Mouse (Mus musculus) heart, embryonic 14.5 days (tissue): ENCODE measurements around the gene Cavin1. TPM values are rescaled to one million over a fixed set of nuclear protein-coding genes. Genes with fewer than 3 reads are reported as not detected.
"Not testable (repeated sequence)": the region's sequence is repeated elsewhere in the genome, so short reads cannot be mapped to it uniquely, and the experiment has no call there.

ENCODE experiments used
- ATAC-seq: fragments of 200-750 bp; cut with Nextera tagmentation; 2 replicates; pipeline ENCODE4 v1.8.0; 2017; ENCODE audit warnings: low read depth, moderate TSS enrichment; ENCODE audit not compliant: insufficient number of reproducible peaks, insufficient read depth, low FRiP score
- H3K27ac ChIP-seq, 2 experiments: fragments of 200-500 bp in 1 of 2; fragments of 300-500 bp in 1 of 2; sonication (generic) in 1 of 2; replicated peaks in 1 of 2; 2 replicates each; pipeline ENCODE4 v1.5.1; 2012 to 2014; ENCODE audit warnings: low read depth in 2 of 2, low read length in 2 of 2, control low read depth in 1 of 2, mild to moderate bottlenecking in 1 of 2, mixed read lengths in 1 of 2; ENCODE audit not compliant: control insufficient read depth in 1 of 2, insufficient read depth in 1 of 2
- H3K27me3 ChIP-seq: fragments of 300-500 bp; sonication (generic); 2 replicates; pipeline ENCODE4 v1.6.1; 2014; ENCODE audit warnings: mild to moderate bottlenecking, low read length, control low read depth; ENCODE audit not compliant: control insufficient read depth, insufficient read depth
- H3K36me3 ChIP-seq: fragments of 300-500 bp; sonication (generic); 2 replicates; pipeline ENCODE4 v1.6.1; 2014; ENCODE audit warnings: mild to moderate bottlenecking, control low read depth, low read length, mixed read lengths; ENCODE audit not compliant: control insufficient read depth, insufficient read depth
- H3K4me1 ChIP-seq, 2 experiments: fragments of 200-500 bp in 1 of 2; fragments of 300-500 bp in 1 of 2; sonication (generic) in 1 of 2; 2 replicates each; pipeline ENCODE4 v1.6.1; 2012 to 2014; ENCODE audit warnings: low read length in 2 of 2, control low read depth in 1 of 2, mixed read lengths in 1 of 2; ENCODE audit not compliant: control insufficient read depth in 2 of 2, insufficient read depth in 2 of 2
- H3K4me2 ChIP-seq: fragments of 300-500 bp; sonication (generic); 2 replicates; pipeline ENCODE4 v1.6.1; 2014; ENCODE audit warnings: mild to moderate bottlenecking, low read length
- H3K4me3 ChIP-seq, 2 experiments: fragments of 200-500 bp in 1 of 2; fragments of 300-500 bp in 1 of 2; sonication (generic) in 1 of 2; 2 replicates each; pipeline ENCODE4 v1.5.1; 2012 to 2014; ENCODE audit warnings: low read length in 2 of 2, mild to moderate bottlenecking in 2 of 2, control low read depth in 1 of 2, low read depth in 1 of 2, moderate library complexity in 1 of 2; ENCODE audit not compliant: control insufficient read depth in 1 of 2, insufficient read depth in 1 of 2
- H3K9ac ChIP-seq: fragments of 300-500 bp; sonication (generic); 2 replicates; pipeline ENCODE4 v1.6.1; 2014; ENCODE audit warnings: mild to moderate bottlenecking, low read length
- H3K9me3 ChIP-seq: fragments of 300-500 bp; sonication (generic); 2 replicates; pipeline ENCODE4 v1.6.1; 2016; ENCODE audit warnings: low read length, control low read depth; ENCODE audit not compliant: control insufficient read depth
- WGBS: fragments of 180-500 bp; shearing (Covaris S2); extraction: QIAGEN DNeasy Blood & Tissue Kit; methylation state at CpG from one replicate; pipeline ENCODE4 v1.1.7; 2014; 5-methylcytosine and 5-hydroxymethylcytosine counted together
- polyA plus RNA-seq: library from polyadenylated mRNA; unstranded; fragments of >200 nt; fragmentation: Nextera tagmentation; extraction: Ambion mirVana; gene quantifications from 2 replicates; pipeline ENCODE4 v1.2.1, GENCODE M21; 2014

Gene Cavin1
- polyA plus RNA-seq, 1 experiment from 2014 or later: 204 TPM

- H3K27me3 ChIP-seq, H3K36me3 ChIP-seq, H3K9me3 ChIP-seq, H3K4me3 ChIP-seq, H3K4me1 ChIP-seq, H3K27ac ChIP-seq, H3K9ac ChIP-seq, H3K4me2 ChIP-seq, ATAC-seq: not testable (repeated sequence)
- WGBS: 78% methylated on average over 5 of the region's 6 CpGs
Observed at GRCm38 (mm10) chr11:101001875-101002552, 31.3 kb upstream of the Cavin1 start.

GRCm38 (mm10) chr11:100999254-100999653 lies 28.6 kb upstream of the Cavin1 start:
- Histone ChIP-seq H3K27me3 (no peaks in the 10 kb centered on the region), H3K4me3 (no peak overlapping the region), H3K36me3 (no peaks in the 10 kb centered on the region), H3K9me3 (no peaks in the 10 kb centered on the region), H3K27ac (no peak overlapping the region), H3K4me1 (0 out of 4 replicates have a peak, but pooled peaks cover 2 to 3% of the 10 kb centered on the region in 2 experiments), H3K4me2 (no peak overlapping the region), H3K9ac (no peak overlapping the region)
- no peak for ATAC-seq
- 71% methylated on average over 3 of the region's 3 CpGs for WGBS

GRCm38 (mm10) chr11:100998836-100999235 lies 28.1 kb upstream of the Cavin1 start:
- 0 out of 4 replicates have a peak, but pooled peaks cover 2 to 3% of the 10 kb centered on the region in 2 experiments for H3K4me1 ChIP-seq
- no peak overlapping the region for H3K4me2 ChIP-seq
- H3K4me3 ChIP-seq: no peak overlapping the region
- no peak overlapping the region for H3K27ac ChIP-seq
- H3K9ac ChIP-seq: no peak overlapping the region
- H3K27me3 ChIP-seq: no peaks in the 10 kb centered on the region
- H3K9me3 ChIP-seq: no peaks in the 10 kb centered on the region
- no peaks in the 10 kb centered on the region for H3K36me3 ChIP-seq
- 82% methylated on average over 2 of the region's 2 CpGs for WGBS
- no peak for ATAC-seq

GRCm38 (mm10) chr11:100996501-100996900 lies 25.8 kb upstream of the Cavin1 start:
- Histone ChIP-seq H3K27me3 (no peaks in the 10 kb centered on the region), H3K36me3 (no peaks in the 10 kb centered on the region), H3K9ac (no peak overlapping the region), H3K27ac (no peak overlapping the region), H3K4me3 (no peak overlapping the region), H3K4me1 (0 out of 4 replicates have a peak, but pooled peaks cover 0 to 2% of the 10 kb centered on the region in 2 experiments), H3K4me2 (no peak overlapping the region), H3K9me3 (no peaks in the 10 kb centered on the region)
- 84% methylated on average over 4 of the region's 4 CpGs for WGBS
- ATAC-seq: no peak

GRCm38 (mm10) chr11:100994655-100995054 lies 24.0 kb upstream of the Cavin1 start:
- Histone ChIP-seq H3K4me2 (no peak overlapping the region), H3K9me3 (no peaks in the 10 kb centered on the region), H3K27me3 (no peaks in the 10 kb centered on the region), H3K27ac (no peak overlapping the region), H3K9ac (no peak overlapping the region), H3K4me1 (0 out of 4 replicates have a peak, but pooled peaks cover 0 to 2% of the 10 kb centered on the region in 2 experiments), H3K4me3 (no peak overlapping the region), H3K36me3 (no peaks in the 10 kb centered on the region)
- no peak for ATAC-seq
- 74% methylated on average over 5 of the region's 5 CpGs for WGBS

GRCm38 (mm10) chr11:100994233-100994632 lies 23.5 kb upstream of the Cavin1 start:
- Histone ChIP-seq H3K9ac (no peak overlapping the region), H3K4me2 (no peak overlapping the region), H3K4me3 (no peak overlapping the region), H3K27me3 (no peaks in the 10 kb centered on the region), H3K9me3 (no peaks in the 10 kb centered on the region), H3K27ac (no peak overlapping the region), H3K4me1 (0 out of 4 replicates have a peak, but pooled peaks cover 0 to 2% of the 10 kb centered on the region in 2 experiments), H3K36me3 (no peaks in the 10 kb centered on the region)
- ATAC-seq: no peak
- WGBS: 45% methylated on average over 9 of the region's 9 CpGs

- Histone ChIP-seq H3K4me3 (no peak overlapping the region), H3K36me3 (no peaks in the 10 kb centered on the region), H3K4me2 (no peak overlapping the region), H3K4me1 (0 out of 4 replicates have a peak, but pooled peaks cover 0 to 2% of the 10 kb centered on the region in 2 experiments), H3K27me3 (no peaks in the 10 kb centered on the region), H3K9me3 (no peaks in the 10 kb centered on the region), H3K9ac (no peak overlapping the region), H3K27ac (no peak overlapping the region)
- ATAC-seq: no peak
- WGBS: 75% methylated on average over 2 of the region's 2 CpGs
Observed at GRCm38 (mm10) chr11:100993437-100993836, 22.8 kb upstream of the Cavin1 start.
